Mouse (Mus musculus) heart, embryonic 14.5 days (tissue): ENCODE data around the gene Gigyf1. TPM values are rescaled to one million over a fixed set of nuclear protein-coding genes. Genes with fewer than 3 reads are reported as not detected.

ENCODE experiments used
- ATAC-seq: fragments of 200-750 bp; cut with Nextera tagmentation; 2 replicates; pipeline ENCODE4 v1.8.0; 2017; ENCODE audit warnings: low read depth, moderate TSS enrichment; ENCODE audit not compliant: insufficient number of reproducible peaks, insufficient read depth, low FRiP score
- H3K27ac ChIP-seq, 2 experiments: fragments of 200-500 bp in 1 of 2; fragments of 300-500 bp in 1 of 2; sonication (generic) in 1 of 2; replicated peaks in 1 of 2; 2 replicates each; pipeline ENCODE4 v1.5.1; 2012 to 2014; ENCODE audit warnings: low read depth in 2 of 2, low read length in 2 of 2, control low read depth in 1 of 2, mild to moderate bottlenecking in 1 of 2, mixed read lengths in 1 of 2; ENCODE audit not compliant: control insufficient read depth in 1 of 2, insufficient read depth in 1 of 2
- H3K27me3 ChIP-seq: fragments of 300-500 bp; sonication (generic); 2 replicates; pipeline ENCODE4 v1.6.1; 2014; ENCODE audit warnings: mild to moderate bottlenecking, low read length, control low read depth; ENCODE audit not compliant: control insufficient read depth, insufficient read depth
- H3K36me3 ChIP-seq: fragments of 300-500 bp; sonication (generic); 2 replicates; pipeline ENCODE4 v1.6.1; 2014; ENCODE audit warnings: mild to moderate bottlenecking, control low read depth, low read length, mixed read lengths; ENCODE audit not compliant: control insufficient read depth, insufficient read depth
- H3K4me1 ChIP-seq, 2 experiments: fragments of 200-500 bp in 1 of 2; fragments of 300-500 bp in 1 of 2; sonication (generic) in 1 of 2; 2 replicates each; pipeline ENCODE4 v1.6.1; 2012 to 2014; ENCODE audit warnings: low read length in 2 of 2, control low read depth in 1 of 2, mixed read lengths in 1 of 2; ENCODE audit not compliant: control insufficient read depth in 2 of 2, insufficient read depth in 2 of 2
- H3K4me2 ChIP-seq: fragments of 300-500 bp; sonication (generic); 2 replicates; pipeline ENCODE4 v1.6.1; 2014; ENCODE audit warnings: mild to moderate bottlenecking, low read length
- H3K4me3 ChIP-seq, 2 experiments: fragments of 200-500 bp in 1 of 2; fragments of 300-500 bp in 1 of 2; sonication (generic) in 1 of 2; 2 replicates each; pipeline ENCODE4 v1.5.1; 2012 to 2014; ENCODE audit warnings: low read length in 2 of 2, mild to moderate bottlenecking in 2 of 2, control low read depth in 1 of 2, low read depth in 1 of 2, moderate library complexity in 1 of 2; ENCODE audit not compliant: control insufficient read depth in 1 of 2, insufficient read depth in 1 of 2
- H3K9ac ChIP-seq: fragments of 300-500 bp; sonication (generic); 2 replicates; pipeline ENCODE4 v1.6.1; 2014; ENCODE audit warnings: mild to moderate bottlenecking, low read length
- H3K9me3 ChIP-seq: fragments of 300-500 bp; sonication (generic); 2 replicates; pipeline ENCODE4 v1.6.1; 2016; ENCODE audit warnings: low read length, control low read depth; ENCODE audit not compliant: control insufficient read depth
- WGBS: fragments of 180-500 bp; shearing (Covaris S2); extraction: QIAGEN DNeasy Blood & Tissue Kit; methylation state at CpG from one replicate; pipeline ENCODE4 v1.1.7; 2014; 5-methylcytosine and 5-hydroxymethylcytosine counted together
- polyA plus RNA-seq: library from polyadenylated mRNA; unstranded; fragments of >200 nt; fragmentation: Nextera tagmentation; extraction: Ambion mirVana; gene quantifications from 2 replicates; pipeline ENCODE4 v1.2.1, GENCODE M21; 2014

The Gigyf1 gene
- polyA plus RNA-seq, 1 experiment from 2014 or later = 9.6 TPM

DNA sequence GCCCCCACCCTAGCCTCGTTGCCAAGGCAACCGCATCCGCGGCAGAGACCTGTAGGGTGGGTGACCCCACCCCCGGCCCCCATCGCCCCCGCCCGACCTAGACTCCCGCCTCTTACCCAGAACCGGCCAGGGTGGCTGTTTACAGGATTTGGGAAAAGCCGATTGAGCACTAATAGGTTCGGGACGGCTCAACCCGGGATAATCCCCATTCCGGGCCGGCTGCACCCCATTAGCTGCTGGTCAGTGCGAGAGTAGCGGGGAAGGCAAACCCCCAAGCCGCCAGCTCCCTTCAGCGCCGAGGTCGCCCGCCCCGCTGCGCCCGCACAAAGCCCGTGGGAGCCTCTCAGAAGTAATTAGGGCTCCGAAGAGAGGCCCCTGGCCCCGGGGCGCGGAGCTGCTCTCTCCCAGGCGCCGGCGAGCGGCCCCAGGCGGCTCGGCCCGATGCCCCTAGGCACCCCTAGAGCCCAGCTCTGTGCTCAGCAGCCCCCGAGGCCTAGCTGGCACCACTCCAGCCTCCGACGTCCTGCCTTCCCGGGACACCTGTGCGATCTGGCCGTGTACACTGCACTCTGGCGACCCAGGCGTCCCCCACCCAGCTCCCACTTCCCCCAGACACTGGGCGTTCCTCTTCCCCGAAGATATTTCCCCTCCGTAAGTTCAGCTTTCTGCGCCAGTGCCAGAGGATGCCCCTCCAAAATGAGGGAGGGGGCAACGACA lies 13.2 kb downstream of the Gigyf1 start:
- Histone ChIP-seq H3K4me2 (peak overlapping the region; percentile 76), H3K9ac (peak overlapping the region; percentile 82), H3K4me3 (peak overlapping the region; percentile 54 to 99), H3K9me3 (no peaks in the 10 kb centered on the region), H3K27me3 (no peaks in the 10 kb centered on the region), H3K27ac (peak overlapping the region; percentile 89 to 97), H3K36me3 (peaks cover 38% of the 10 kb centered on the region), H3K4me1 (peaks cover 5 to 11% of the 10 kb centered on the region in 2 experiments)
- under 1% methylated on average over 51 of the region's 51 CpGs for WGBS
- ATAC-seq = peak; percentile 22; the same call in 1 of the 2 replicates

DNA sequence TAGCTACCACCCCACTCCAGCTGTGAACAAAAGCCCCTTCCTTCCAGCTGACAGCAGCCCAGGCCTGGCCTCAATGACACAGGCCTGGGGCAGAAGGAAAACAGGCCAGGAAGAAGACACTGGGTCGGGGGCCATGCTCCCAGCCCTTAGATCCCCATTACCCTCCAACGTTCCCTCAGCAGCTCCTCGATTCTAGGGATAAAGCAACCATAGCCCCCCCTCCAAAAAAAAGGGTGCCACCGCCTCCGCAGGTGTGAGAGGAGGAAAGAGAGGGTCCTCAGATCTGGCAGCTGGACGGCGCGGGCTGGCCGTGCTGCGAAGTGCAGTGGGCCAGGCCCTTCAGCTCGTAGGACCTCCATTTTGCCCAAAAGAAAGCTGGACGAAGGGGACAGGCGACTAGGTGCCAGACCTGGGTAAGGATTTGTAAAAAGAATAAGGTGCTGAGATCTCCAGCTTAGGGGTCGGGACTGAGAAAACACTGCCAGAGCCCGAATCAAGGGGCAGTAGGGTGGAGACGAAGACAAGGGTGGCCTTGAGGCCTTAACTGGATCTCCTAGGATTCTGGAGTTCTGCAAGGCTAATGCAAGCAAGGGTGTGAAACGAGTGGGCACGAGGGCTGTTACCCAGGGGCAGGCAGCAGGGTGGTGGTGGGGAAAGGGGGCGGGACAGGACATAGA lies 13.9 kb downstream of the Gigyf1 start:
- under 1% methylated on average over 19 of the region's 19 CpGs for WGBS
- H3K9ac ChIP-seq = peak overlapping the region; percentile 82
- H3K36me3 ChIP-seq = peaks cover 31% of the 10 kb centered on the region
- peaks cover 5 to 11% of the 10 kb centered on the region in 2 experiments for H3K4me1 ChIP-seq
- H3K4me3 ChIP-seq = peak overlapping the region; percentile 54 to 99
- H3K9me3 ChIP-seq = no peaks in the 10 kb centered on the region
- ATAC-seq = no peak
- H3K27me3 ChIP-seq = no peaks in the 10 kb centered on the region
- peak overlapping the region; percentile 76 for H3K4me2 ChIP-seq
- H3K27ac ChIP-seq = peak overlapping the region; percentile 89 to 97

DNA sequence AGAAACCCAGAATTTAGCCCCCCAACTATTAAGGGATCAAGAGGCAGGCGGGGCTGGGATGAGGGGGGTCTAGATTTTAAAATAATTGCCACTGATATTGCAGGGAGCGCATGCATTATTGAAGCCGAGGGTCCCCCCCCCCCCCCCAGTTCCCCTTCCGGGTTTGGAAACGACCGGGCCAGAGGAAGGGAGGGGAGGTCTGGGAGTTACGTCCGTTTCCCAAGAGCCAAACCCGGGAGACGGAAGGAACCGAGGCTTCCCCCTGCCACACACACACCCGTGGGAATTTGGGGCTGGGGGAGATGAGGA lies 14.4 kb downstream of the Gigyf1 start:
- peak overlapping the region; percentile 89 to 97 for H3K27ac ChIP-seq
- peak; percentile 0; the same call in 1 of the 2 replicates for ATAC-seq
- peak overlapping the region; percentile 54 to 99 for H3K4me3 ChIP-seq
- H3K4me2 ChIP-seq = peak overlapping the region; percentile 76
- H3K27me3 ChIP-seq = no peaks in the 10 kb centered on the region
- peak overlapping the region; percentile 82 for H3K9ac ChIP-seq
- no peaks in the 10 kb centered on the region for H3K9me3 ChIP-seq
- 0% methylated on average over 11 of the region's 12 CpGs for WGBS
- peaks cover 26% of the 10 kb centered on the region for H3K36me3 ChIP-seq
- H3K4me1 ChIP-seq = peaks cover 5 to 11% of the 10 kb centered on the region in 2 experiments

DNA sequence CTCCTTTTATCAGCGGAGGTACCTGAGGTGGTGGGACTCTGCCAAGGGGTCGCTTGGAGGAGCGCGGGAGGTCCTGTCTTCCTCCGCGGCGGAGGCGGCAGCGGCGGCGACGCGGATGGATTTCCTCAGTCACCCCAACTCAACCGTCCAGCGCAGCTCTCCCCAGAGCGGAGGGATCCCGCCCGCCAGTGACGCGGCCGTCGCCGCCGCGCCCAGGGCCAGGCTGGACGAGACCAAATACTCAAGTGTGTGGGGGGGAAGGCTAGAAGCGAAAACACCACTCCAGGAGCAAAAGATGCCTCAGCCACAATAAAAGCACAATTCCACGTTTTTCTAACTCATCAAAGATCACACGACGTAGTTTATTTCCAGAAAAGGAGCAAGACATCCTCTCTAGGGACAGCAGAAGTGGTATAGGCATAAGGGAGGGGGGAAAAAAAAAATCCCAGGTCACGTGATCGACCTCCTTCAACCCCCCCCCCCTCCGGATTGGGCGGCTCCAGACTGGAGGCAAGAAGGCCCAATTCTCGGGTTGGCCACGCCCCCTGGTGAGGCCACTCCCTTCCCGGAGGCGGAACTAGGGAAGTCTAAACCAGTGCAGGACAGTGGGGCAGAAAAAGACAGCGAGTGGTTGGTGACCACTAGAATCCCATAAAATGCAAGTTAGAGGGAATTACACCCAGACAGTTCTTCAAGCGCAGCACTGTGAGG lies 14.9 kb downstream of the Gigyf1 start, which contains the start of the genes Epo and Gnb2:
Gene Epo (minus strand): TSS at position 126 of the 711 bp plus-strand sequence.
Gene Gnb2 (minus strand): TSS at position 394 of the 711 bp plus-strand sequence.
- no peaks in the 10 kb centered on the region for H3K9me3 ChIP-seq
- peak within 1 kb of the TSS; percentile 76 for H3K4me2 ChIP-seq
- H3K36me3 ChIP-seq = peaks cover 21% of the 10 kb centered on the region
- peak within 1 kb of the TSS; percentile 82 for H3K9ac ChIP-seq
- WGBS = under 1% methylated on average over 40 of the region's 40 CpGs
- peak within 1 kb of the TSS; percentile 54 to 99 for H3K4me3 ChIP-seq
- peak; percentile 74 for ATAC-seq
- peak within 1 kb of the TSS; percentile 89 to 97 for H3K27ac ChIP-seq
- H3K27me3 ChIP-seq = no peaks in the 10 kb centered on the region
- H3K4me1 ChIP-seq = peaks cover 5 to 11% of the 10 kb centered on the region in 2 experiments

DNA sequence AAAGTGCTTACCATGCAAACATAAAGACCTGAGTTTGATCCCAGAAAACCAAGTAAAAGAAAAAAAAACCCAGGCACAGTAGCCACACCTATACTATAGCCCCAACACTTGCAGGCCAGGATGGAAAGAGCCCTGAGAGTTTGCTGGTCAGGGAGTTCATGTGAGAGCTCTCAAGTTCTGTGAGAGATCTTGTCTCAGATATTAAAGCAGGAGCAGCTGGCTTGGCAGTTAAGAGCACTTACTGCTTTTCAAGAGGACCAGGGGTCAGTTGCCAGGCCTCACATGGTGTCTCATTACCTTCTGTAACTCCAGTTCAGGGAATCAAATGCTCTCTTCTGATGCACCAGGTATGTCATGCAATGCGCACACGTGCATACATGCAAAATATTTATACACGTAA lies 16.4 kb downstream of the Gigyf1 start:
- Histone ChIP-seq H3K4me2 (no peak overlapping the region), H3K27ac (no peak overlapping the region), H3K27me3 (no peaks in the 10 kb centered on the region), H3K9me3 (no peaks in the 10 kb centered on the region), H3K4me3 (no peak overlapping the region), H3K4me1 (peaks cover 8 to 17% of the 10 kb centered on the region in 2 experiments), H3K9ac (no peak overlapping the region), H3K36me3 (peaks cover 6% of the 10 kb centered on the region)
- ATAC-seq = no peak
- 98% methylated on average over 3 of the region's 3 CpGs for WGBS

DNA sequence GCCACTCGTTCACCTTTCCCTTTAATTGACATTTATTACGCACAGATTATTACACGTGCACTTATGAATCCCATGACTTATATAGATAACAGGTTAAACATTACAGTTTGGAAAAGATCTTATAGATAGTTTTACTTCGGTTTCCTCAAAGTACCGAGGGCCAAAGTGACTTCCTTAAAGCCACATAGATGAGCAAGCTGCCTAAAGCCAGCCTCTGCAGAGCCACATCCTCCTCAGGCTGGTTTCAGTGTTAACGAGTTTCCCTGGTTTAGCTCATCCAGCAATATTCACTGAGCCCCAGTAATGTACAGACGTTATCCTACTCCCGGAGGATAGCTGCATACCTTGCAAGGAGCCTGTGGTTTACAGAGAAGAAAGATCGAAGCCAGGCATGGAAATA lies 17.0 kb downstream of the Gigyf1 start:
- Histone ChIP-seq H3K27me3 (no peaks in the 10 kb centered on the region), H3K4me2 (no peak overlapping the region), H3K9me3 (no peaks in the 10 kb centered on the region), H3K27ac (no peak overlapping the region), H3K9ac (no peak overlapping the region), H3K36me3 (peaks cover under 1% of the 10 kb centered on the region; the same call in 1 of the 2 replicates), H3K4me1 (peaks cover 4 to 11% of the 10 kb centered on the region in 2 experiments), H3K4me3 (no peak overlapping the region)
- 75% methylated on average over 9 of the region's 9 CpGs for WGBS
- no peak for ATAC-seq

DNA sequence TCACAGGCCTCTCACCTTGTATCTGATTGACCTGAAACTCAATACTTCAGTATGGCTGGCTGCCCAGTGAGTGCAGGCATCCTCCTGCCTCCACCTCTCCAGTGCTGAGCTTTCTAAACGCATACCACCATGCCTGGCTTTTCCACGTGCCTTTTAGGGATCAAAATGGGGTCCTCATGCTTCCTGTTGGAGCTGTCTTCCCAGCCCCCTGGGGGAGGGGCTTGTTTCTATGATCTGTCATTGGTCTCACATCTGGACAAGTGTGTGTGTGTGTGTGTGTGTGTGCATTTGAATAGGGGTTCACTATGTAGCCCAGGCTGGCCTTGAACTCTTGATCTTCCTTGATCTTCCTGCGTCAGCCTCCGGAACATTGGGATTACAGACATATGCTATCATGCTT lies 19.1 kb downstream of the Gigyf1 start:
- H3K27me3 ChIP-seq = no peaks in the 10 kb centered on the region
- H3K9me3 ChIP-seq = no peaks in the 10 kb centered on the region
- H3K4me3 ChIP-seq = no peak overlapping the region
- H3K9ac ChIP-seq = no peak overlapping the region
- H3K4me2 ChIP-seq = no peak overlapping the region
- ATAC-seq = no peak
- H3K36me3 ChIP-seq = no peaks in the 10 kb centered on the region
- WGBS = 59% methylated on average over 4 of the region's 4 CpGs
- peaks cover 3 to 6% of the 10 kb centered on the region in 2 experiments; a peak in 3 of 4 replicates for H3K4me1 ChIP-seq
- no peak overlapping the region for H3K27ac ChIP-seq
